Mouse (Mus musculus) heart, embryonic 12.5 days (tissue): ENCODE results near the gene Edem1. TPM values are rescaled to one million over a fixed set of nuclear protein-coding genes. Genes with fewer than 3 reads are reported as not detected.

ENCODE experiments used
- ATAC-seq: fragments of 200-750 bp; cut with Nextera tagmentation; 2 replicates; pipeline ENCODE4 v1.8.0; 2017; ENCODE audit warnings: moderate TSS enrichment, moderate library complexity; ENCODE audit not compliant: insufficient number of reproducible peaks, low FRiP score
- H3K27ac ChIP-seq: fragments of 300-500 bp; sonication (generic); 2 replicates; pipeline ENCODE4 v1.5.1; 2016; ENCODE audit warnings: mild to moderate bottlenecking, moderate library complexity; ENCODE audit not compliant: poor library complexity, severe bottlenecking
- H3K27me3 ChIP-seq: fragments of 300-500 bp; sonication (generic); replicated peaks from 2 replicates; pipeline ENCODE4 v1.6.1; 2016; ENCODE audit warnings: mild to moderate bottlenecking, moderate library complexity
- H3K36me3 ChIP-seq: fragments of 300-500 bp; sonication (generic); 2 replicates; pipeline ENCODE4 v1.6.1; 2016; ENCODE audit warnings: mild to moderate bottlenecking, moderate library complexity
- H3K4me1 ChIP-seq: fragments of 300-500 bp; sonication (generic); replicated peaks from 2 replicates; pipeline ENCODE4 v1.6.1; 2016; ENCODE audit warnings: mild to moderate bottlenecking
- H3K4me2 ChIP-seq: fragments of 300-500 bp; sonication (generic); 2 replicates; pipeline ENCODE4 v1.6.1; 2016; ENCODE audit warnings: mild to moderate bottlenecking, moderate library complexity
- H3K4me3 ChIP-seq: fragments of 300-500 bp; sonication (generic); 2 replicates; pipeline ENCODE4 v1.5.1; 2016; ENCODE audit warnings: mild to moderate bottlenecking
- H3K9ac ChIP-seq: fragments of 300-500 bp; sonication (generic); 2 replicates; pipeline ENCODE4 v1.6.1; 2016; ENCODE audit warnings: mild to moderate bottlenecking, moderate library complexity
- H3K9me3 ChIP-seq: fragments of 300-500 bp; sonication (generic); replicated peaks from 2 replicates; pipeline ENCODE4 v1.6.1; 2016; ENCODE audit warnings: mild to moderate bottlenecking, moderate library complexity
- WGBS: fragments of 180-500 bp; shearing (Covaris S2); methylation state at CpG from one replicate; pipeline ENCODE4 v1.1.7; 2016; 5-methylcytosine and 5-hydroxymethylcytosine counted together
- polyA plus RNA-seq: library from polyadenylated mRNA; unstranded; fragments of >200 nt; fragmentation: Nextera tagmentation; extraction: Ambion mirVana; gene quantifications from 2 replicates; pipeline ENCODE4 v1.2.1, GENCODE M21; 2016

The Edem1 gene
- polyA plus RNA-seq, 1 experiment from 2014 or later = 15.6 TPM

DNA sequence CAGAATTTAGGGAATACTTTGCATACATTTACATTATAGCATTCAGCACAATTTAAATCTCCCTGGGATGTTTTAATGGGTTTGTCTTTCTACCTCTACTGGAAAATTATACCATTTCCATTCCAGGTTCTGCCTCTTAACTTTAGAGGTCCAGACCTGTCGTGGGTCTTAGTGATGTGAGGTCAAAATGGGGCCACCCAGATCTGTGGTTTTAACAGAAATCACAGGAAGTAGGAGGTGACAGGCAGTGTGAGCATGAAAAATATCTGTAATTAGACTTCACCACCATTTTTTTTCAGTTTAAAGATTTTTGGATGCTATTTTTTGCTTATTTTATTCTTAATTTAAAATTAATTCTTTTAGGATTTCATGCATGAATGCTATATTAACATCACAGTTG lies 78.1 kb downstream of the Edem1 start:
- H3K9ac ChIP-seq = no peak overlapping the region
- H3K9me3 ChIP-seq = no peaks in the 10 kb centered on the region
- H3K27ac ChIP-seq = no peak overlapping the region
- ATAC-seq = no peak
- WGBS = 46% methylated on average over 1 of the region's 1 CpGs
- no peaks in the 10 kb centered on the region for H3K4me1 ChIP-seq
- no peak overlapping the region for H3K4me2 ChIP-seq
- no peaks in the 10 kb centered on the region for H3K36me3 ChIP-seq
- no peaks in the 10 kb centered on the region for H3K27me3 ChIP-seq
- no peak overlapping the region for H3K4me3 ChIP-seq

Other genes starting within 250 kb of the Edem1 start
- 22.4 and 23.8 TPM in 2 replicates for gene Bhlhe40, start 168.0 kb upstream of the Edem1 start, polyA plus RNA-seq
- 71.6 and 72.6 TPM in 2 replicates for gene Arl8b, start 45.5 kb upstream of the Edem1 start, polyA plus RNA-seq